Mouse (Mus musculus) MEL (cell line): ENCODE measurements around the gene Tff3.

ENCODE experiments used
- CTCF ChIP-seq, 3 experiments: IDR thresholded peaks in 2 of 3; conservative IDR thresholded peaks in 1 of 3; 2 replicates each; pipeline ENCODE4 v1.5.1; 2011 to 2012; ENCODE audit warnings: low read length in 3 of 3, low read depth in 2 of 3, mild to moderate bottlenecking in 2 of 3, improper control_type of control experiment in 1 of 3, inconsistent platforms in 1 of 3, mixed read lengths in 1 of 3, moderate library complexity in 1 of 3; ENCODE audit not compliant: control insufficient read depth in 1 of 3, insufficient read depth in 1 of 3, poor library complexity in 1 of 3, severe bottlenecking in 1 of 3
- E2F4 ChIP-seq: IDR thresholded peaks from 2 replicates; pipeline ENCODE4 v1.6.1; 2011; ENCODE audit warnings: low read depth, low read length, improper control_type of control experiment, borderline replicate concordance
- MAX ChIP-seq: IDR thresholded peaks from 2 replicates; pipeline ENCODE4 v1.6.1; 2011; ENCODE audit warnings: low read length, improper control_type of control experiment
- POLR2A ChIP-seq, 2 experiments: IDR thresholded peaks; 2 replicates each; pipeline ENCODE4 v1.6.1; 2011 to 2012; ENCODE audit warnings: low read length in 2 of 2, mild to moderate bottlenecking in 2 of 2, control low read depth in 1 of 2, improper control_type of control experiment in 1 of 2, low read depth in 1 of 2, moderate library complexity in 1 of 2; ENCODE audit not compliant: control insufficient read depth in 1 of 2, insufficient read depth in 1 of 2, poor library complexity in 1 of 2
- SIN3A ChIP-seq: IDR thresholded peaks from 2 replicates; pipeline ENCODE4 v1.6.1; 2012; ENCODE audit warnings: low read length, improper control_type of control experiment, inconsistent platforms

GRCm38 (mm10) chr17:31117946-31118345 is 11.5 kb downstream of the Tff3 start:
- no peak for TF ChIP-seq MAX
- TF ChIP-seq CTCF (IDR thresholded peaks at IDR 0.05 in 2 of 3, conservative IDR thresholded peaks at IDR 0.05 in 1 of 3; ENCODE audit: control insufficient read depth in 1 of 3, insufficient read depth in 1 of 3, low read depth in 2 of 3, low read length in 3 of 3, poor library complexity in 1 of 3, severe bottlenecking in 1 of 3): no peak
- TF ChIP-seq SIN3A: no peak
- no peak for TF ChIP-seq E2F4
- TF ChIP-seq POLR2A (IDR thresholded peaks at IDR 0.05; ENCODE audit: control insufficient read depth in 1 of 2, insufficient read depth in 1 of 2, low read depth in 1 of 2, low read length in 2 of 2, poor library complexity in 1 of 2): no peak
